Comparison of ENCODE assay signal across 9 mouse cellular contexts in the genomic region with DNA sequence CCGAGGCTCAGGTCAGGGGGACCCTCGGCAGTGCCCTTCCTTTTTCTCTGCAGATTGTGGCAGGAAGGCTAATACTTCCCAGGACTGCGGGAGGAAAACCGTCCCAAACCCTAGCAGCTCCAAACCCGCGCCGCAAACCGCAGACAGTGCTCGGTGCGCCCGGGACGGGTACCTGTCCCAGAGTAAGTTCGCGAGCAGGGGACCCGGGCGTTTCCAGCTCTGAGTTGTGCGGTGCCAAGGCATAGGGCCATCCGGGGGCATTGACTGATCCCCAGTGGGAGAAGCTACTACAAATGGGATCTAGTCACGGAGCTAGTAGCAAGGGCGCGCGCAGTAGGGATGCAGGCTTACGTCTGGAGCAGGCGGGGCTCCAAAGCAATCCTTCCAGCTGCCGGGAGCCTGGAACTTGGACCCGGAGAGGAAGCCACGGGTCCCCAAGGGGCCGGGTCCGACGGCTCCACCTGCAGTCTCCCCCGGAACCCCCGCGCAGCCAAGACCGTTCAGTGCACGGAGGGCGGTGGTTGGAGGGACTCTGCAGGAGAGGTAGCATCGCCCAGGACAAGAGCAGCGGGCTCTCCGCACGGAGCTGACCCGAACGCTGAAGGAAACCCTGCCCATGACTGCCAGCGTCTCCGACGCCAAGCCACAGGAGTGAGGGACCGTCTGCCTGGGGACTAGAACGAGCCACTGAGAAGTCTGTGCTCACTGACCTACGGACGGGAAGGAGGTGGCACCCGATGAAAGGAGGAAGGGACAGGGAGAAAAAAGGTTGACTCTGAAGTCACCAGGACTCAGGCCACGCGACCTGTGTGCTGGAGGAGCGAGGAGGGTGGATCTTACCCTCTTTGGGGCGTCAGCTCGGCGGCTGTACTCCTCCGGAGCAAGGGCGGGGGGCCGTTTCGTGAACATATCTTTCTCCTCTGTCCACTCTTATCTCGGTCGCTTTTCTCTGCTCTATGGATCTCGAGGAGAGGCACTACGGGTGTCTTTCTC. TPM values are rescaled to one million over a fixed set of nuclear protein-coding genes. Genes with fewer than 3 reads are reported as not detected.
DNase-seq lines count a peak whose midpoint lies in the region; ATAC-seq and TF ChIP-seq lines count a peak whose summit lies in the region.
"Had no signal": no experiment of that assay in that cellular context is flagged by ENCODE, and none has a peak within 500 bp of the region (broad histone marks: within the 10 kb centered on the region; RNA-seq: fewer than 3 reads in every experiment).

A gene (minus strand): TSS at position 943 of the 993 bp plus-strand sequence.

- peak within 1 kb of the TSS; percentile 24; the same call in 1 of the 2 replicates for H3K4me3 ChIP-seq in layer of hippocampus, adult 2 months
- peak within 1 kb of the TSS; percentile 51 for H3K4me3 ChIP-seq in forebrain, embryonic 10.5 days
- H3K4me3 ChIP-seq in hindbrain, embryonic 12.5 days, result peak within 1 kb of the TSS; percentile 41

- H3K4me2 ChIP-seq in hindbrain, embryonic 12.5 days (replicated peaks), result peak within 1 kb of the TSS; percentile 61

- no peak within 1 kb of the TSS for H3K27ac ChIP-seq in layer of hippocampus, adult 2 months
- H3K27ac ChIP-seq in forebrain, embryonic 10.5 days, result 0 out of 2 replicates have a peak within 1 kb of the TSS, but pooled peaks have one; percentile 21
- no peak within 1 kb of the TSS for H3K27ac ChIP-seq in hindbrain, embryonic 12.5 days

- no peaks in the 10 kb centered on the region for H3K36me3 ChIP-seq in forebrain, embryonic 10.5 days (replicated peaks)
- H3K36me3 ChIP-seq in hindbrain, embryonic 12.5 days, result no peaks in the 10 kb centered on the region

- 2% methylated on average over 64 of the region's 64 CpGs for WGBS in forebrain, embryonic 10.5 days
- 1% methylated on average over 64 of the region's 64 CpGs for WGBS in hindbrain, embryonic 12.5 days

- no peak for DNase-seq in layer of hippocampus, adult 2 months (ENCODE audit: low spot score in 2 of 2)
- DNase-seq in layer of hippocampus, postnatal 36 days, result no peak
- DNase-seq in forebrain, embryonic 10.5 days (ENCODE audit: extremely low spot score, low spot score), result peak; percentile 26
- no peak for DNase-seq in T-cell, adult 2 months (ENCODE audit: low spot score)
- DNase-seq in layer of hippocampus, adult 9-10 months (ENCODE audit: low spot score), result no peak

- H3K9ac ChIP-seq in hindbrain, embryonic 12.5 days, result 0 out of 2 replicates have a peak within 1 kb of the TSS, but pooled peaks have one; percentile 27

- no peak for TF ChIP-seq CTCF in layer of hippocampus, adult 2 months (conservative IDR thresholded peaks at IDR 0.05)

- H3K9me3 ChIP-seq in forebrain, embryonic 10.5 days, result no peaks in the 10 kb centered on the region
- no peaks in the 10 kb centered on the region for H3K9me3 ChIP-seq in hindbrain, embryonic 12.5 days (replicated peaks)

- H3K27me3 ChIP-seq in forebrain, embryonic 10.5 days (ENCODE audit: poor library complexity, severe bottlenecking), result peaks cover 49% of the 10 kb centered on the region
- H3K27me3 ChIP-seq in hindbrain, embryonic 12.5 days, result peaks cover 35% of the 10 kb centered on the region

- ATAC-seq in hindbrain, embryonic 12.5 days (ENCODE audit: low FRiP score), result peak; percentile 48; the same call in 1 of the 2 replicates
- ATAC-seq in megakaryocyte, adult 5-6 weeks (ENCODE audit: poor library complexity, severe bottlenecking), result peak; percentile 25
- no peak for ATAC-seq in erythroblast, adult 5-6 weeks (replicated peaks; ENCODE audit: low FRiP score, poor library complexity, severe bottlenecking)

- peaks cover 24% of the 10 kb centered on the region for H3K4me1 ChIP-seq in forebrain, embryonic 10.5 days
- peaks cover 15% of the 10 kb centered on the region for H3K4me1 ChIP-seq in hindbrain, embryonic 12.5 days

RNA-seq across cellular contexts. Expression of the gene that starts here (rescaled TPM):
- under 1 TPM; 0.15 to 0.28 TPM for total RNA-seq in layer of hippocampus, adult 2 months (2021)
- total RNA-seq in layer of hippocampus, postnatal 36 days (2021), result not detected
- polyA plus RNA-seq in forebrain, embryonic 10.5 days (2016; fragmentation: Nextera tagmentation; extraction: Ambion mirVana), result 1.0 and 1.3 TPM in 2 replicates
- polyA plus RNA-seq in hindbrain, embryonic 12.5 days (2016; fragmentation: Nextera tagmentation; extraction: Ambion mirVana), result 11.2 and 16.2 TPM in 2 replicates
- total RNA-seq in megakaryocyte, adult 5-6 weeks (2015), result not detected in 2 replicates
- not detected in 2 replicates for total RNA-seq in megakaryocyte, adult 5-6 weeks (2017)
- not detected in 2 replicates for total RNA-seq in erythroblast, adult 5-6 weeks (2015; ENCODE audit: low replicate concordance)
- not detected in 2 replicates for total RNA-seq in erythroblast, adult 5-6 weeks (2017; ENCODE audit: low replicate concordance)
- polyA plus RNA-seq: large intestine, adult 2 months had no signal

Comparison
In these comparisons a context has a peak if more than half of its experiments do, and no peak if none do; other contexts are left out.
1. Peak in ATAC-seq in megakaryocyte, adult 5-6 weeks; RNA of the gene not detected or under 1 TPM.